ENCODE assay signal across 20 mouse cellular contexts in the genomic region with DNA sequence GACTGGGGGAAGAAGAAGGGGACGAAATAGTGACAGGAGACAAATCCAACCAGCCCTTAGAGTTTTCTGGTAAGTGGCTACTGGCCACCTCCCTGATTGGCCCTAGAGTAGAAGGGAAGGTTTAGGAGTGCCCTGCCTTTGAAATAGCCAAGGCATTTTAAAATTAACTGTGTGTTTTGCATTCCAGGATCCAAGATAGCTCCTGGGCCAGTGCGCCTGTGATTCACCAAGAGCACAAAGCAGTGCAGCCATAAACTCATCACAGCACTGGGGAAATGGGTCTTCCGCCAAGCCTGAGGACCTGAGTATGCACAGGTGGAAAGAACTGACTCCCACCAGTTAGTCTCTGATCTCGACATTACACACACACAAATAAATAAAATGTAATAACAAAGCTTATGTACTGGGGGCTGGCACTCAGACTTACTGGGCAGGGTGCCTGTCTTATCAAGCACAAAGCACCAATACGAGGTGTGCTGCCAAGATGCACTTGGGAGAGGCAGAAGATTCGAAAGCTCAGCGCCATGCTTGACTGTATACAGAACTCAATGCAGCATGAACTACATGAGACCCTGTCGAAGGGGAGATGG. TPM values are rescaled to one million over a fixed set of nuclear protein-coding genes. Genes with fewer than 3 reads are reported as not detected.
A peak's percentile ranks its signal among the peaks of the same experiment; 100 is the strongest.
DNase-seq lines count a peak whose midpoint lies in the region; ATAC-seq lines count a peak whose summit lies in the region.
"Had no signal": no experiment of that assay in that cellular context is flagged by ENCODE, and none has a peak within 500 bp of the region (broad histone marks: within the 10 kb centered on the region; RNA-seq: fewer than 3 reads in every experiment).

No protein-coding gene starts in this region.

- H3K27me3 ChIP-seq in heart, embryonic 11.5 days (ENCODE audit: control insufficient read depth, insufficient read depth, low read length) = no peaks in the 10 kb centered on the region
- no peaks in the 10 kb centered on the region for H3K27me3 ChIP-seq in heart, embryonic 15.5 days
- no peaks in the 10 kb centered on the region for H3K27me3 ChIP-seq in kidney, embryonic 14.5 days (ENCODE audit: control insufficient read depth, insufficient read depth, low read length)
- H3K27me3 ChIP-seq: embryonic facial prominence, embryonic 15.5 days; kidney, embryonic 15.5 days; liver, embryonic 12.5 days; midbrain, embryonic 13.5 days had no signal

- H3K4me2 ChIP-seq in heart, embryonic 11.5 days = no peak overlapping the region
- no peak overlapping the region for H3K4me2 ChIP-seq in heart, embryonic 15.5 days
- H3K4me2 ChIP-seq in kidney, embryonic 14.5 days (replicated peaks; ENCODE audit: low read depth, low read length) = no peak overlapping the region
- H3K4me2 ChIP-seq: embryonic facial prominence, embryonic 15.5 days; kidney, embryonic 15.5 days; liver, embryonic 12.5 days; lung, embryonic 14.5 days; midbrain, embryonic 13.5 days had no signal

- 0 out of 2 replicates have a peak, but pooled peaks cover 3% of the 10 kb centered on the region for H3K36me3 ChIP-seq in heart, embryonic 11.5 days (ENCODE audit: control insufficient read depth, insufficient read depth, low read length)
- peaks cover 30% of the 10 kb centered on the region for H3K36me3 ChIP-seq in heart, embryonic 15.5 days
- peaks cover 41% of the 10 kb centered on the region; the same call in 1 of the 2 replicates for H3K36me3 ChIP-seq in kidney, embryonic 14.5 days (ENCODE audit: control insufficient read depth, insufficient read depth, low read length)

- H3K9ac ChIP-seq in heart, embryonic 11.5 days (ENCODE audit: low read depth, low read length) = no peak overlapping the region
- H3K9ac ChIP-seq in heart, embryonic 15.5 days = no peak overlapping the region
- no peak overlapping the region for H3K9ac ChIP-seq in kidney, embryonic 14.5 days (ENCODE audit: low read depth, low read length)
- H3K9ac ChIP-seq: embryonic facial prominence, embryonic 15.5 days; kidney, embryonic 15.5 days; liver, embryonic 12.5 days; lung, embryonic 14.5 days; midbrain, embryonic 13.5 days had no signal

- no peaks in the 10 kb centered on the region for H3K9me3 ChIP-seq in heart, embryonic 11.5 days (replicated peaks; ENCODE audit: control insufficient read depth, low read length)
- H3K9me3 ChIP-seq in heart, embryonic 15.5 days (replicated peaks) = no peaks in the 10 kb centered on the region
- no peaks in the 10 kb centered on the region for H3K9me3 ChIP-seq in kidney, embryonic 14.5 days (ENCODE audit: control insufficient read depth, low read length)
- H3K9me3 ChIP-seq: embryonic facial prominence, embryonic 15.5 days; forebrain, embryonic 10.5 days; hindbrain, embryonic 10.5 days; kidney, embryonic 15.5 days; liver, embryonic 12.5 days; midbrain, embryonic 13.5 days had no signal

- no peaks in the 10 kb centered on the region for H3K4me1 ChIP-seq in heart, embryonic 11.5 days (ENCODE audit: control insufficient read depth, insufficient read depth, low read length)
- peaks cover 12% of the 10 kb centered on the region; the same call in 1 of the 2 replicates for H3K4me1 ChIP-seq in heart, embryonic 15.5 days (replicated peaks)
- H3K4me1 ChIP-seq in kidney, embryonic 14.5 days (ENCODE audit: control insufficient read depth, insufficient read depth, low read length) = no peaks in the 10 kb centered on the region
- H3K4me1 ChIP-seq: embryonic facial prominence, embryonic 15.5 days; forebrain, embryonic 10.5 days; hindbrain, embryonic 10.5 days; midbrain, embryonic 13.5 days had no signal

- H3K27ac ChIP-seq in heart, embryonic 11.5 days (ENCODE audit: low read depth, low read length) = no peak overlapping the region
- H3K27ac ChIP-seq in heart, embryonic 15.5 days = peak overlapping the region; percentile 44
- H3K27ac ChIP-seq in kidney, embryonic 14.5 days (ENCODE audit: low read depth, low read length) = no peak overlapping the region
- H3K27ac ChIP-seq: embryonic facial prominence, embryonic 15.5 days; forebrain, embryonic 10.5 days; hindbrain, embryonic 10.5 days; kidney, embryonic 15.5 days; liver, embryonic 12.5 days; midbrain, embryonic 13.5 days had no signal

- no peak for ATAC-seq in heart, embryonic 11.5 days (replicated peaks; ENCODE audit: insufficient number of reproducible peaks, low FRiP score, low TSS enrichment)
- ATAC-seq in heart, embryonic 15.5 days (replicated peaks; ENCODE audit: insufficient number of reproducible peaks, insufficient read depth, low FRiP score, low read depth) = no peak
- ATAC-seq in megakaryocyte progenitor cell, adult 5-6 weeks (replicated peaks; ENCODE audit: poor library complexity) = 0 out of 2 replicates have a peak, but pooled peaks have one; percentile 35
- no peak for ATAC-seq in kidney, embryonic 14.5 days (ENCODE audit: low FRiP score, low TSS enrichment)
- ATAC-seq: liver, embryonic 12.5 days; midbrain, embryonic 13.5 days had no signal

- DNase-seq in heart, adult 18-20 months = peak; percentile 66 to 71
- peak; percentile 32 for DNase-seq in right cerebral cortex, adult 18-20 months
- DNase-seq in right cerebral cortex, postnatal 4 days = no peak
- no peak for DNase-seq in cerebellum, adult 9-10 months
- DNase-seq: adrenal gland, postnatal 10 days; cerebellum, adult 8-10 months; gastrocnemius, postnatal 14 days; layer of hippocampus, postnatal 36 days; lung, embryonic 14.5 days; lung, postnatal 4 days had no signal

- H3K4me3 ChIP-seq in heart, embryonic 11.5 days (ENCODE audit: low read depth, low read length) = no peak overlapping the region
- no peak overlapping the region for H3K4me3 ChIP-seq in heart, embryonic 15.5 days
- H3K4me3 ChIP-seq in kidney, embryonic 14.5 days (ENCODE audit: low read length) = no peak overlapping the region
- H3K4me3 ChIP-seq: embryonic facial prominence, embryonic 15.5 days; forebrain, embryonic 10.5 days; hindbrain, embryonic 10.5 days; kidney, embryonic 15.5 days; liver, embryonic 12.5 days; midbrain, embryonic 13.5 days had no signal

- WGBS in heart, embryonic 11.5 days (ENCODE audit: insufficient replicate concordance) = 85% methylated on average over 8 of the region's 8 CpGs
- WGBS in heart, embryonic 15.5 days = 71% methylated on average over 8 of the region's 8 CpGs
- 85% methylated on average over 8 of the region's 8 CpGs for WGBS in kidney, embryonic 14.5 days

RNA-seq across cellular contexts. Expression of a gene that starts 15.9 kb away (rescaled TPM):
- total RNA-seq in heart, adult 18-20 months (2021) = 10 to 100 TPM; 49.2 to 51.6 TPM
- polyA plus RNA-seq in heart, embryonic 11.5 days (2014; fragmentation: Nextera tagmentation; extraction: Ambion mirVana) = 135 and 186 TPM in 2 replicates
- 129 and 148 TPM in 2 replicates for polyA plus RNA-seq in heart, embryonic 15.5 days (2015; fragmentation: Nextera tagmentation; extraction: Ambion mirVana)
- 219 and 228 TPM in 2 replicates for total RNA-seq in megakaryocyte progenitor cell, adult 5-6 weeks (2015)
- total RNA-seq in megakaryocyte progenitor cell, adult 5-6 weeks (2017) = 452 and 486 TPM in 2 replicates
- 214 and 228 TPM in 2 replicates for polyA plus RNA-seq in kidney, embryonic 14.5 days (2014; fragmentation: Nextera tagmentation; extraction: Ambion mirVana)

RNA-seq across cellular contexts. Expression of a gene that starts 26.8 kb away (rescaled TPM):
- 10 to 100 TPM in 1 of 2 experiments, 1 to 10 TPM in 1; 9.2 to 10.8 TPM for total RNA-seq in heart, adult 18-20 months (2021)
- polyA plus RNA-seq in heart, embryonic 11.5 days (2014; fragmentation: Nextera tagmentation; extraction: Ambion mirVana) = 4.7 and 4.9 TPM in 2 replicates
- 4.6 and 4.8 TPM in 2 replicates for polyA plus RNA-seq in heart, embryonic 15.5 days (2015; fragmentation: Nextera tagmentation; extraction: Ambion mirVana)
- 6.8 and 8.6 TPM in 2 replicates for total RNA-seq in megakaryocyte progenitor cell, adult 5-6 weeks (2015)
- total RNA-seq in megakaryocyte progenitor cell, adult 5-6 weeks (2017) = 0.57 and 3.1 TPM in 2 replicates
- 9.4 and 14.3 TPM in 2 replicates for polyA plus RNA-seq in kidney, embryonic 14.5 days (2014; fragmentation: Nextera tagmentation; extraction: Ambion mirVana)

RNA-seq across cellular contexts. Expression of a gene that starts 30.6 kb away (rescaled TPM):
- total RNA-seq in heart, adult 18-20 months (2021) = 1 to 10 TPM; 7.5 to 8.6 TPM
- 21.6 and 24.2 TPM in 2 replicates for polyA plus RNA-seq in heart, embryonic 11.5 days (2014; fragmentation: Nextera tagmentation; extraction: Ambion mirVana)
- polyA plus RNA-seq in heart, embryonic 15.5 days (2015; fragmentation: Nextera tagmentation; extraction: Ambion mirVana) = 16.3 and 20.9 TPM in 2 replicates
- 14.2 and 18.4 TPM in 2 replicates for total RNA-seq in megakaryocyte progenitor cell, adult 5-6 weeks (2015)
- total RNA-seq in megakaryocyte progenitor cell, adult 5-6 weeks (2017) = 18.2 and 19.6 TPM in 2 replicates
- 32.7 and 38.1 TPM in 2 replicates for polyA plus RNA-seq in kidney, embryonic 14.5 days (2014; fragmentation: Nextera tagmentation; extraction: Ambion mirVana)

Comparison
In these comparisons a context has a peak if more than half of its experiments do, and no peak if none do; other contexts are left out.
1. DNase-seq: peak in heart, adult 18-20 months (2 of 2) and right cerebral cortex, adult 18-20 months (single experiment); none in right cerebral cortex, postnatal 4 days (single experiment) and cerebellum, adult 9-10 months (single experiment).